Mouse (Mus musculus): ENCODE results near the gene Dgcr8. TPM values are rescaled to one million over a fixed set of nuclear protein-coding genes. Genes with fewer than 3 reads are reported as not detected.
A peak's percentile ranks its signal among the peaks of the same experiment; 100 is the strongest.
"Not testable (repeated sequence)": the region's sequence is repeated elsewhere in the genome, so short reads cannot be mapped to it uniquely, and the experiment has no call there.

Dgcr8 gene
- polyA plus RNA-seq, 1 experiment from 2014 or later = 34.9 TPM

- no peak for DNase-seq (ENCODE audit: low spot score, missing footprints)
- no peaks in the 10 kb centered on the region for H3K4me1 ChIP-seq (ENCODE audit: control insufficient read depth, insufficient read depth, low read length)
- no peaks in the 10 kb centered on the region for H3K27me3 ChIP-seq (ENCODE audit: control insufficient read depth, insufficient read depth, low read length)
- H3K4me3 ChIP-seq (ENCODE audit: low read depth, low read length) = no peak overlapping the region
- H3K9ac ChIP-seq (ENCODE audit: low read length) = no peak overlapping the region
- H3K27ac ChIP-seq (ENCODE audit: low read depth, low read length) = no peak overlapping the region
- no peaks in the 10 kb centered on the region for H3K36me3 ChIP-seq (ENCODE audit: control insufficient read depth, insufficient read depth, low read length)
- WGBS = 84% methylated on average over 2 of the region's 2 CpGs
- no peaks in the 10 kb centered on the region for H3K9me3 ChIP-seq (ENCODE audit: control insufficient read depth, low read length)
- no peak overlapping the region for H3K4me2 ChIP-seq
- ATAC-seq (ENCODE audit: low FRiP score) = no peak
Measured at GRCm38 (mm10) chr16:18321443-18321842, 32.4 kb upstream of the Dgcr8 start.

GRCm38 (mm10) chr16:18318992-18319391, 29.9 kb upstream of the Dgcr8 start:
- no peak overlapping the region for H3K4me2 ChIP-seq
- no peak for DNase-seq (ENCODE audit: low spot score, missing footprints)
- H3K36me3 ChIP-seq (ENCODE audit: control insufficient read depth, insufficient read depth, low read length) = no peaks in the 10 kb centered on the region
- H3K27ac ChIP-seq (ENCODE audit: low read depth, low read length) = no peak overlapping the region
- H3K9ac ChIP-seq (ENCODE audit: low read length) = no peak overlapping the region
- H3K27me3 ChIP-seq (ENCODE audit: control insufficient read depth, insufficient read depth, low read length) = no peaks in the 10 kb centered on the region
- no peak overlapping the region for H3K4me3 ChIP-seq (ENCODE audit: low read depth, low read length)
- H3K4me1 ChIP-seq (ENCODE audit: control insufficient read depth, insufficient read depth, low read length) = no peaks in the 10 kb centered on the region
- WGBS = 82% methylated on average over 3 of the region's 3 CpGs
- ATAC-seq (ENCODE audit: low FRiP score) = no peak
- no peaks in the 10 kb centered on the region for H3K9me3 ChIP-seq (ENCODE audit: control insufficient read depth, low read length)

- H3K9ac ChIP-seq (ENCODE audit: low read length) = no peak overlapping the region
- DNase-seq (ENCODE audit: low spot score, missing footprints) = no peak
- no peak for ATAC-seq (ENCODE audit: low FRiP score)
- H3K36me3 ChIP-seq (ENCODE audit: control insufficient read depth, insufficient read depth, low read length) = 0 out of 2 replicates have a peak, but pooled peaks cover 1% of the 10 kb centered on the region
- no peaks in the 10 kb centered on the region for H3K4me1 ChIP-seq (ENCODE audit: control insufficient read depth, insufficient read depth, low read length)
- WGBS = 92% methylated on average over 1 of the region's 1 CpGs
- no peak overlapping the region for H3K4me3 ChIP-seq (ENCODE audit: low read depth, low read length)
- H3K4me2 ChIP-seq = no peak overlapping the region
- H3K27ac ChIP-seq (ENCODE audit: low read depth, low read length) = no peak overlapping the region
- no peaks in the 10 kb centered on the region for H3K27me3 ChIP-seq (ENCODE audit: control insufficient read depth, insufficient read depth, low read length)
- H3K9me3 ChIP-seq (ENCODE audit: control insufficient read depth, low read length) = no peaks in the 10 kb centered on the region
Measured at GRCm38 (mm10) chr16:18308159-18308558, 19.1 kb upstream of the Dgcr8 start.

GRCm38 (mm10) chr16:18289614-18290013, 568 bp upstream of the Dgcr8 start:
- peaks cover 18% of the 10 kb centered on the region for H3K4me1 ChIP-seq (ENCODE audit: control insufficient read depth, insufficient read depth, low read length)
- H3K9ac ChIP-seq (ENCODE audit: low read length) = peak overlapping the region; percentile 55; the same call in 1 of the 2 replicates
- peak overlapping the region; percentile 96 for H3K4me3 ChIP-seq (ENCODE audit: low read depth, low read length)
- H3K27me3 ChIP-seq (ENCODE audit: control insufficient read depth, insufficient read depth, low read length); H3K36me3 ChIP-seq (ENCODE audit: control insufficient read depth, insufficient read depth, low read length); H3K9me3 ChIP-seq (ENCODE audit: control insufficient read depth, low read length); ATAC-seq (ENCODE audit: low FRiP score); H3K27ac ChIP-seq (ENCODE audit: low read depth, low read length): not testable (repeated sequence)
- 9% methylated on average over 8 of the region's 10 CpGs for WGBS
- peak overlapping the region; percentile 35 for H3K4me2 ChIP-seq
- DNase-seq (ENCODE audit: low spot score, missing footprints) = peak; percentile 82

GRCm38 (mm10) chr16:18288581-18289061, 425 bp downstream of the Dgcr8 start:
- Histone ChIP-seq H3K9ac (ENCODE audit: low read length) (peak overlapping the region; percentile 95), H3K9me3 (ENCODE audit: control insufficient read depth, low read length) (no peaks in the 10 kb centered on the region), H3K27me3 (ENCODE audit: control insufficient read depth, insufficient read depth, low read length) (no peaks in the 10 kb centered on the region), H3K27ac (ENCODE audit: low read depth, low read length) (peak overlapping the region; percentile 76), H3K4me2 (peak overlapping the region; percentile 70), H3K4me3 (ENCODE audit: low read depth, low read length) (peak overlapping the region; percentile 96), H3K36me3 (ENCODE audit: control insufficient read depth, insufficient read depth, low read length) (peaks cover 15% of the 10 kb centered on the region), H3K4me1 (ENCODE audit: control insufficient read depth, insufficient read depth, low read length) (peaks cover 18% of the 10 kb centered on the region)
- ATAC-seq (ENCODE audit: low FRiP score) (peak; percentile 86), DNase-seq (ENCODE audit: low spot score, missing footprints) (peak; percentile 94)
- WGBS = under 1% methylated on average over 30 of the region's 31 CpGs

GRCm38 (mm10) chr16:18288166-18288565, 880 bp downstream of the Dgcr8 start:
- no peak for ATAC-seq (ENCODE audit: low FRiP score)
- under 1% methylated on average over 4 of the region's 4 CpGs for WGBS
- Histone ChIP-seq H3K4me3 (ENCODE audit: low read depth, low read length) (peak overlapping the region; percentile 96), H3K9ac (ENCODE audit: low read length) (peak overlapping the region; percentile 95), H3K36me3 (ENCODE audit: control insufficient read depth, insufficient read depth, low read length) (peaks cover 20% of the 10 kb centered on the region), H3K4me2 (peak overlapping the region; percentile 70), H3K9me3 (ENCODE audit: control insufficient read depth, low read length) (no peaks in the 10 kb centered on the region), H3K27me3 (ENCODE audit: control insufficient read depth, insufficient read depth, low read length) (no peaks in the 10 kb centered on the region), H3K27ac (ENCODE audit: low read depth, low read length) (peak overlapping the region; percentile 76; the same call in 1 of the 2 replicates), H3K4me1 (ENCODE audit: control insufficient read depth, insufficient read depth, low read length) (peaks cover 18% of the 10 kb centered on the region)
- DNase-seq (ENCODE audit: low spot score, missing footprints) = no peak

GRCm38 (mm10) chr16:18275166-18275565, 13.9 kb downstream of the Dgcr8 start:
- ATAC-seq (ENCODE audit: low FRiP score) = no peak

GRCm38 (mm10) chr16:18268182-18268581, 20.9 kb downstream of the Dgcr8 start:
- Histone ChIP-seq H3K27me3 (ENCODE audit: control insufficient read depth, insufficient read depth, low read length) (no peaks in the 10 kb centered on the region), H3K9me3 (ENCODE audit: control insufficient read depth, low read length) (no peaks in the 10 kb centered on the region), H3K9ac (ENCODE audit: low read length) (no peak overlapping the region), H3K4me3 (ENCODE audit: low read depth, low read length) (no peak overlapping the region), H3K4me2 (no peak overlapping the region), H3K27ac (ENCODE audit: low read depth, low read length) (no peak overlapping the region), H3K36me3 (ENCODE audit: control insufficient read depth, insufficient read depth, low read length) (peaks cover 41% of the 10 kb centered on the region), H3K4me1 (ENCODE audit: control insufficient read depth, insufficient read depth, low read length) (no peaks in the 10 kb centered on the region)
- DNase-seq (ENCODE audit: low spot score, missing footprints) = no peak
- ATAC-seq (ENCODE audit: low FRiP score) = no peak
- WGBS = 93% methylated on average over 5 of the region's 5 CpGs

More at GRCm38 (mm10) chr16:18275166-18275565, 13.9 kb downstream of the Dgcr8 start:
- Histone ChIP-seq H3K4me1 (ENCODE audit: control insufficient read depth, insufficient read depth, low read length) (no peaks in the 10 kb centered on the region), H3K27me3 (ENCODE audit: control insufficient read depth, insufficient read depth, low read length) (no peaks in the 10 kb centered on the region), H3K9ac (ENCODE audit: low read length) (no peak overlapping the region), H3K4me2 (no peak overlapping the region), H3K36me3 (ENCODE audit: control insufficient read depth, insufficient read depth, low read length) (peaks cover 58% of the 10 kb centered on the region), H3K4me3 (ENCODE audit: low read depth, low read length) (no peak overlapping the region), H3K27ac (ENCODE audit: low read depth, low read length) (no peak overlapping the region), H3K9me3 (ENCODE audit: control insufficient read depth, low read length) (no peaks in the 10 kb centered on the region)
- DNase-seq (ENCODE audit: low spot score, missing footprints) = no peak
- 77% methylated on average over 2 of the region's 2 CpGs for WGBS

GRCm38 (mm10) chr16:18265024-18265423, 24.0 kb downstream of the Dgcr8 start:
- Histone ChIP-seq H3K9ac (ENCODE audit: low read length) (no peak overlapping the region), H3K9me3 (ENCODE audit: control insufficient read depth, low read length) (no peaks in the 10 kb centered on the region), H3K27ac (ENCODE audit: low read depth, low read length) (no peak overlapping the region), H3K4me3 (ENCODE audit: low read depth, low read length) (no peak overlapping the region), H3K4me2 (no peak overlapping the region), H3K27me3 (ENCODE audit: control insufficient read depth, insufficient read depth, low read length) (no peaks in the 10 kb centered on the region), H3K36me3 (ENCODE audit: control insufficient read depth, insufficient read depth, low read length) (peaks cover 41% of the 10 kb centered on the region), H3K4me1 (ENCODE audit: control insufficient read depth, insufficient read depth, low read length) (no peaks in the 10 kb centered on the region)
- DNase-seq (ENCODE audit: low spot score, missing footprints) (no peak), ATAC-seq (ENCODE audit: low FRiP score) (no peak)
- 86% methylated on average over 2 of the region's 2 CpGs for WGBS
